Mouse (Mus musculus) forebrain, embryonic 10.5 days (tissue): ENCODE results near the gene Dmtf1. TPM values are rescaled to one million over a fixed set of nuclear protein-coding genes. Genes with fewer than 3 reads are reported as not detected.
"Not testable (repeated sequence)": the region's sequence is repeated elsewhere in the genome, so short reads cannot be mapped to it uniquely, and the experiment has no call there.

Source experiments
- DNase-seq: peaks from one replicate; pipeline ENCODE4 v3.0.0-alpha.2; 2017; ENCODE audit warnings: low spot score; ENCODE audit errors: extremely low spot score
- H3K27ac ChIP-seq: fragments of 300-500 bp; sonication (generic); 2 replicates; pipeline ENCODE4 v1.5.1; 2016; ENCODE audit warnings: mild to moderate bottlenecking
- H3K27me3 ChIP-seq: fragments of 300-500 bp; sonication (generic); 2 replicates; pipeline ENCODE4 v1.6.1; 2016; ENCODE audit warnings: mild to moderate bottlenecking; ENCODE audit not compliant: poor library complexity, severe bottlenecking
- H3K36me3 ChIP-seq: fragments of 300-500 bp; sonication (generic); replicated peaks from 2 replicates; pipeline ENCODE4 v1.6.1; 2016; ENCODE audit warnings: mild to moderate bottlenecking, moderate library complexity
- H3K4me1 ChIP-seq: fragments of 300-500 bp; sonication (generic); 2 replicates; pipeline ENCODE4 v1.6.1; 2016
- H3K4me3 ChIP-seq: fragments of 300-500 bp; sonication (generic); 2 replicates; pipeline ENCODE4 v1.5.1; 2016; ENCODE audit warnings: mild to moderate bottlenecking, moderate library complexity
- H3K9me3 ChIP-seq: fragments of 300-500 bp; sonication (generic); 2 replicates; pipeline ENCODE4 v1.6.1; 2016; ENCODE audit warnings: mild to moderate bottlenecking, moderate library complexity
- WGBS: fragments of 180-500 bp; shearing (Covaris S2); methylation state at CpG from one replicate; pipeline ENCODE4 v1.1.7; 2016; 5-methylcytosine and 5-hydroxymethylcytosine counted together
- polyA plus RNA-seq: library from polyadenylated mRNA; unstranded; fragments of >200 nt; fragmentation: Nextera tagmentation; extraction: Ambion mirVana; gene quantifications from 2 replicates; pipeline ENCODE4 v1.2.1, GENCODE M21; 2016

The Dmtf1 gene
- 57.7 and 59.4 TPM in 2 replicates for polyA plus RNA-seq

GRCm38 (mm10) chr5:9161456-9162041 is at the start of gene Dmtf1:
Gene Dmtf1, minus strand, starts transcription at chr5:9161776.
- Histone ChIP-seq H3K27me3 (no peaks in the 10 kb centered on the region), H3K9me3 (no peaks in the 10 kb centered on the region), H3K4me3 (peak within 1 kb of the TSS; percentile 94), H3K36me3 (peaks cover 18% of the 10 kb centered on the region), H3K4me1 (peaks cover 21% of the 10 kb centered on the region), H3K27ac (peak within 1 kb of the TSS; percentile 99)
- peak; percentile 93 for DNase-seq
- under 1% methylated on average over 64 of the region's 64 CpGs for WGBS

GRCm38 (mm10) chr5:9186467-9186866 is 24.9 kb upstream of the Dmtf1 start:
- H3K4me1 ChIP-seq: no peaks in the 10 kb centered on the region
- DNase-seq: no peak
- H3K9me3 ChIP-seq: no peaks in the 10 kb centered on the region
- no peak overlapping the region for H3K4me3 ChIP-seq
- WGBS: 89% methylated on average over 1 of the region's 1 CpGs
- H3K27me3 ChIP-seq: no peaks in the 10 kb centered on the region
- no peak overlapping the region for H3K27ac ChIP-seq
- no peaks in the 10 kb centered on the region for H3K36me3 ChIP-seq

DNA sequence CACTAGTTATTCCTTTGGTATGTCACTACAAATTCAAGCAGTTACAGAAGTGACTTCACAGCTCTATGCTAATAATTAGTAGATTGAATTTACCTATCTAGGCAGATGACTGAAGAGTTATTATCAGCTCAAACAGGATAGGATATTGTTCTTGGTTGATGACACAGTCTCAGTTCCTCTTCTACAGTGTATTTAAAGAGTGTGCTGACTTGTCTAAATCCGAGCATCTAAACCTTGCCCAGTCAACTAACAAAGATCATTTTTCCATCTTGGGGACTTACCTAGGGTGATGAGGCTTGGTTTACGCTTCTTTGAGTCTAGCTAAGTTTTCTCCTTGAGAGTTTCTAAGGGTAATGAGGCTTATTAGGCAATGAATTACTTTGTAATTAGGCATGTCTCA is 11.7 kb upstream of the Dmtf1 start:
- Histone ChIP-seq H3K27me3 (no peaks in the 10 kb centered on the region), H3K36me3 (no peaks in the 10 kb centered on the region), H3K9me3 (no peaks in the 10 kb centered on the region), H3K4me3 (no peak overlapping the region), H3K4me1 (no peaks in the 10 kb centered on the region), H3K27ac (no peak overlapping the region)
- DNase-seq: no peak
- WGBS: 77% methylated on average over 2 of the region's 2 CpGs

DNA sequence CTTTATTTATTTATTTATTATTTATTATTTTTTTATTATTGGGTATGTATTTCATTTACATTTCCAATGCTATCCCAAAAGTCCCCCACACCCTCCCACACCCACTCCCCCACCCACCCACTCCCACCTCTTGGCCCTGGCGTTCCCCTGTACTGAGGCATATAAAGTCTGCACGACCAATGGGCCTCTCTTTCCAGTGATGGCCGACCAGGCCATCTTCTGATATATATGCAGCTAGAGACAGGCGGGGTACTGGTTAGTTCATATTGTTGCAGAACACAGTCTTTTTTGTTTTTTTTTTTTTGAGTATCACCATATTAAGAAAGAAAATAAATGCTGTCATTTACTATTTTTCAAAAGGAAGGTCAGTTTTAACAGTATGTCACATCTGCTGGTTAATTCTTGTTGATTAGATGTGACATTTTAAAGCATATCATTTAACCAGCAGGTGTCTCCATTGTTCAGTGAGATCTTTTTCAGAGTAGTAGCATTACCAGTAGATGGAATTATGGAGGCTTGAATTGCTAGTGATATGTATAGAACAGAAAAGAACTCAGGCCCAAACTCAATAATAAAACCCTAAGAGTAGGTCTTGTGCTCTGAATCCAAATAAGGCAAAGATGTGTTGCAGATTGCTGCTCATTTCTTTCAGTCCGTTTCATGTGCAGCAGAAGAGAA is 7.9 kb upstream of the Dmtf1 start:
- H3K36me3 ChIP-seq, DNase-seq, H3K9me3 ChIP-seq, H3K27me3 ChIP-seq, H3K4me3 ChIP-seq, H3K4me1 ChIP-seq, H3K27ac ChIP-seq: not testable (repeated sequence)
- WGBS: 82% methylated on average over 5 of the region's 5 CpGs

- no peaks in the 10 kb centered on the region for H3K27me3 ChIP-seq
- H3K4me1 ChIP-seq: peaks cover 8% of the 10 kb centered on the region
- 80% methylated on average over 8 of the region's 8 CpGs for WGBS
Observed at GRCm38 (mm10) chr5:9166366-9166765, 4.8 kb upstream of the Dmtf1 start.

GRCm38 (mm10) chr5:9165151-9165550 is 3.6 kb upstream of the Dmtf1 start:
- DNase-seq, H3K4me1 ChIP-seq, H3K36me3 ChIP-seq, H3K9me3 ChIP-seq, H3K4me3 ChIP-seq, H3K27ac ChIP-seq, H3K27me3 ChIP-seq: not testable (repeated sequence)
- 83% methylated on average over 10 of the region's 10 CpGs for WGBS

More at GRCm38 (mm10) chr5:9166366-9166765, 4.8 kb upstream of the Dmtf1 start:
- no peak for DNase-seq
- no peak overlapping the region for H3K4me3 ChIP-seq
- H3K36me3 ChIP-seq: no peaks in the 10 kb centered on the region
- H3K9me3 ChIP-seq: no peaks in the 10 kb centered on the region
- no peak overlapping the region for H3K27ac ChIP-seq

DNA sequence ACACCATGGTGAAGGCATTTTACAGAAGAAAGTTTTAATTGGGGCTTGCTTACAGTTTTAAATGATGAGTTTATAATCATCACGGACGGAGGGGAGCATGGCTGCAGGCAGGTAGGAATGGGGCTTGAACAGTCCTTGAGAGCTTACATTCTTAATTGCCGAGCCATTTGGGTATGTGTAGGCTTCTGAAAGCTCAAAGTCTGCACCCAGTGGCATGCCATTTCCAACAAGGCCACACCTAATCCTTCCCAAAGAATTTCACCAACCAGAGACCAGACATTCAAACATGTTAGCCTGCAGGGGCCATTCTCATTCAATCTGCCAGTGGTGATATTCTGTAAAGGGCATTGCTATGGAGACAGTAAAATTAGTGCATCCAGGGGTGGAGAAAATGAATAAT is 1.8 kb upstream of the Dmtf1 start:
- no peaks in the 10 kb centered on the region for H3K27me3 ChIP-seq
- peaks cover 17% of the 10 kb centered on the region for H3K4me1 ChIP-seq
- 92% methylated on average over 3 of the region's 3 CpGs for WGBS
- H3K9me3 ChIP-seq: no peaks in the 10 kb centered on the region
- DNase-seq: no peak
- no peak overlapping the region for H3K4me3 ChIP-seq
- peaks cover 7% of the 10 kb centered on the region for H3K36me3 ChIP-seq
- no peak overlapping the region for H3K27ac ChIP-seq

GRCm38 (mm10) chr5:9162088-9162487 is 512 bp upstream of the Dmtf1 start:
- H3K9me3 ChIP-seq: no peaks in the 10 kb centered on the region
- H3K36me3 ChIP-seq: peaks cover 12% of the 10 kb centered on the region
- DNase-seq: peak; percentile 25
- peaks cover 20% of the 10 kb centered on the region for H3K4me1 ChIP-seq
- H3K4me3 ChIP-seq: peak overlapping the region; percentile 94
- WGBS: 24% methylated on average over 7 of the region's 7 CpGs
- peak overlapping the region; percentile 99 for H3K27ac ChIP-seq
- no peaks in the 10 kb centered on the region for H3K27me3 ChIP-seq

GRCm38 (mm10) chr5:9160831-9161455 is 633 bp downstream of the Dmtf1 start:
- Histone ChIP-seq H3K36me3 (peaks cover 20% of the 10 kb centered on the region), H3K27me3 (no peaks in the 10 kb centered on the region), H3K27ac (peak overlapping the region; percentile 99), H3K4me1 (peaks cover 21% of the 10 kb centered on the region), H3K9me3 (no peaks in the 10 kb centered on the region), H3K4me3 (peak overlapping the region; percentile 94)
- peak; percentile 62 for DNase-seq
- WGBS: under 1% methylated on average over 55 of the region's 55 CpGs

- H3K9me3 ChIP-seq: no peaks in the 10 kb centered on the region
- no peaks in the 10 kb centered on the region for H3K27me3 ChIP-seq
- no peak overlapping the region for H3K27ac ChIP-seq
- WGBS: 100% methylated on average over 1 of the region's 1 CpGs
- no peak overlapping the region for H3K4me3 ChIP-seq
- H3K4me1 ChIP-seq: peaks cover 16% of the 10 kb centered on the region
- no peak for DNase-seq
- peaks cover 39% of the 10 kb centered on the region for H3K36me3 ChIP-seq
Observed at GRCm38 (mm10) chr5:9157336-9157735, 4.2 kb downstream of the Dmtf1 start.

DNA sequence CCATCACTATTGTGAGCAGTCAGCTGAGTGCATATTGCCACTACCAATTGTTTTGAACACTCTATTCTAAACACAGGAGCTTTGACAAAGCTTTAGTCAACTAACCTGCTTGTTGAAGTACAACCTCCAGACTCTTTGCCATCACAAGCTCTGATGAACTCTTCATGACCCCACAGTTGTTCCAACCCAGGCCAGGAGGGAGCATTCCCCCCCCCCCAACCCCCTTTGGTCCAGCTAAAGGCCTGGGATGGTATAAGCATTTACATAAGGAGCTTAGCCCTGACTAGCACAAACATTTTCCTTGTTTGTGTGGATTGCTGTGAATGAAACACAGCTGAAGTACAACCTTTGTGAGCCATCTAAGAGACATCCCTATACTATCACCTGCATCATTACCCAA is 4.8 kb downstream of the Dmtf1 start:
- H3K4me3 ChIP-seq: no peak overlapping the region
- no peak overlapping the region for H3K27ac ChIP-seq
- H3K27me3 ChIP-seq: no peaks in the 10 kb centered on the region
- H3K9me3 ChIP-seq: no peaks in the 10 kb centered on the region
- H3K4me1 ChIP-seq: peaks cover 13% of the 10 kb centered on the region
- no peak for DNase-seq
- peaks cover 45% of the 10 kb centered on the region for H3K36me3 ChIP-seq

GRCm38 (mm10) chr5:9149273-9149850 is 12.2 kb downstream of the Dmtf1 start:
- H3K4me1 ChIP-seq: no peaks in the 10 kb centered on the region
- no peaks in the 10 kb centered on the region for H3K27me3 ChIP-seq
- peaks cover 91% of the 10 kb centered on the region for H3K36me3 ChIP-seq
- 93% methylated on average over 8 of the region's 8 CpGs for WGBS
- no peak overlapping the region for H3K4me3 ChIP-seq
- no peaks in the 10 kb centered on the region for H3K9me3 ChIP-seq
- no peak overlapping the region for H3K27ac ChIP-seq
- no peak for DNase-seq

DNA sequence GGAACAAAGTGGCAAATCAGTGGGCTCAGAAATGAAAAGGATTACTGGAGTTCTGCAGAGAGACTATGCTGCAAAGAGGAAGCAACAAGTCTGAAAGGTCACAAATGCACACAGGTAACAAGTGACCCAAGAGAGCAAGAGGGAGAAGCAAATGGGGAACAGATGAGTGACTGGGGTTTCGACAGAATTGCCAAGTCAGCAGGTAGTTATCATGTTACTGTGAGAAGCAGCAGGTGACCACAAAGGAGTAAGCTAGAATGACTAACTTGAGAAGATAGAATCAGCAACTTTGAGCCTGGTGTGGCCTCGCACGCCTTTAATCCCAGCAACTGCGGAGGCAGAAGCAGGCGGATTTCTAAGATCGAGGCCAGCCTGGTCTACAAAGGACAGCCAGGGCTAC is 19.2 kb downstream of the Dmtf1 start:
- no peaks in the 10 kb centered on the region for H3K27me3 ChIP-seq
- H3K4me3 ChIP-seq: no peak overlapping the region
- 89% methylated on average over 6 of the region's 6 CpGs for WGBS
- no peaks in the 10 kb centered on the region for H3K9me3 ChIP-seq
- peaks cover 84% of the 10 kb centered on the region for H3K36me3 ChIP-seq
- DNase-seq: no peak
- no peak overlapping the region for H3K27ac ChIP-seq
- no peaks in the 10 kb centered on the region for H3K4me1 ChIP-seq
